16 mouse cellular contexts compared by ENCODE assay signal in the genomic region with DNA sequence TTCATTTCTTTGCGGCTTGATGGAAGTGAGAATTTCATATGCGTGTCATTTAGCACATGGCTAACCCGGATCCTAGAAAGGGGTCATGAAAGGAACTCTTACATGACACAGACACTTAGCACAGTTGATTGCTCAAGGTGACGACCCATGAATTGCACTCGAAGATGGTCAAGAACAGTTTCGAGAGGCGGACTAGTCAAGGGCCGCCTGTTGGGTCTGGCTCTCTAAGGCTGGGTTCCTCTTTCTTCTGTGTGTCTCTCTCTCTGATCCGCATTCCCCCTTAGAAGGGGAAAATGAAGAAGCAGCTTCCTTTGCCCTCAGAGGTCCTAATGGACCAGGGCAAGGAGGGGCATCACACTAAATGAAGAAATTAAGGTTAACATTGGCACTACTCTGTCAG.
"Had no signal": no experiment of that assay in that cellular context is flagged by ENCODE, and none has a peak within 500 bp of the region (broad histone marks: within the 10 kb centered on the region; RNA-seq: fewer than 3 reads in every experiment).

No protein-coding gene starts in this region.

- H3K9me3 ChIP-seq: lung, embryonic 15.5 days had no signal

- H3K9ac ChIP-seq: liver, embryonic 14.5 days; lung, embryonic 15.5 days had no signal

- ATAC-seq: intestine, embryonic 16.5 days had no signal

- DNase-seq: kidney, adult 18-20 months; kidney, postnatal 25 days; layer of hippocampus, adult 9-11 months; lung, adult 18-20 months; lung, postnatal 14 days; midbrain, embryonic 14.5 days; thymus, postnatal 25 days had no signal

- H3K27ac ChIP-seq: kidney, postnatal 0 days; layer of hippocampus, adult 2 months; liver, embryonic 14.5 days; lung, embryonic 15.5 days; macrophage; stomach, postnatal 0 days had no signal

- H3K4me3 ChIP-seq: layer of hippocampus, adult 2 months; lung, embryonic 15.5 days had no signal

- H3K4me2 ChIP-seq: liver, embryonic 11.5 days; lung, embryonic 15.5 days; midbrain, embryonic 11.5 days had no signal

- H3K27me3 ChIP-seq: lung, embryonic 15.5 days had no signal

- H3K36me3 ChIP-seq: lung, embryonic 15.5 days had no signal

- H3K4me1 ChIP-seq: lung, embryonic 15.5 days had no signal
